Mouse (Mus musculus) T-helper 17 cell (primary cell): ENCODE data around the gene Ctrl.

ENCODE experiments used
- in situ Hi-C, 2 experiments: fragments of 300-600 bp; cut with MboI, MseI; formaldehyde crosslinking; loops; 1 replicate in 1 of 2; 2 replicates in 1 of 2; pipeline ENCODE4 v1.15.1; 2025; ENCODE audit warnings: high pct_unique_total_duplicates in 2 of 2

The Ctrl gene

GRCm38 (mm10) chr8:105937496-105938305 is 4.0 kb upstream of the Ctrl start:
- in situ Hi-C loops: loop anchor here in 1 of 2 experiments (5.0 kb wide), 1 partner anchor 225 kb away; no protein-coding TSS in a partner anchor

- in situ Hi-C loops: loop anchor here in 1 of 2 experiments (5.0 kb wide), 1 partner anchor 225 kb away; no protein-coding TSS in a partner anchor
Measured at GRCm38 (mm10) chr8:105936866-105937475, 3.3 kb upstream of the Ctrl start.

DNA sequence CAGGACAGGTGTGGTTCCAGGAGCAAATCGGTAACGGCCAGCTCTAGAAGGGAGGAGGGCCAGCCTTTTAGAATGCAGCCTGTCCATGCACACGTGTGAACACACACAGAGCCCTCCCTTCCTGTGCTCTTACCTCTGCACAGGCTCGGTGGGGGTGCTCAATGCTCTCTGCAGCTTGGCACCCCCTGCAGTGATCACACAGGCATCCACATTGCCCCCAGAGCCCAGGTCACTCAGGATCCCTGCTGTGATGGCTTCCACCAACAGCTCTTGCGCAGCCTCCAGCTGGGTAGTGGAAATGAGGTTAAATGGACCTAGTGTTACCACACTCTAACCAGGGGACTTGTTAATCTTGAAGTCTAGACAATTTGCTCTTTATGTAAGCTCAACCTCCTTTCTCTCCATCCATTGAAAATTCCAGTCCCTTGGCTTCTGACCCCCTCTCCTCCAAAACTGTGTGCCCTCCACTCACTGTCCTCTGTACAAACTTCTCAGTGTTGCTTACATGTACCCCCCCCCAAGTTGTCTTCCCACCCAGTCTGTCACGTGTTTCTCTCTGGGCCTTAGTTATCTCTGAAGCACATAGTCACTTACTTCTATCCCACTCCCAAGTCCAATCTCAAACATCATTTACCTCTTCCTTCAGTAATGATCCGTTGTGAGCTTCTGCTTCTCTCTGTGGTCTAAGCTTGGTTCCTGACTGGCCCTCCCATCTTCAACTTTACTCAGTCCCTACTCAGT is 2.4 kb upstream of the Ctrl start:
- in situ Hi-C loops: loop anchor here in 1 of 2 experiments (5.0 kb wide), 1 partner anchor 224 kb away; no protein-coding TSS in a partner anchor

- in situ Hi-C loops: loop anchor here in 1 of 2 experiments (5.0 kb wide), 1 partner anchor 223 kb away; no protein-coding TSS in a partner anchor
Measured at GRCm38 (mm10) chr8:105935105-105935504, 1.4 kb upstream of the Ctrl start.

- in situ Hi-C loops: loop anchor here (5.0 kb wide), 2 partner anchors 45 to 220 kb away; no protein-coding TSS in a partner anchor
Measured at GRCm38 (mm10) chr8:105932525-105932924, 1.1 kb downstream of the Ctrl start.

GRCm38 (mm10) chr8:105931271-105931670 is 2.4 kb downstream of the Ctrl start:
- in situ Hi-C loops: loop anchor here (5.0 kb wide), 2 partner anchors 44 to 219 kb away; no protein-coding TSS in a partner anchor

- in situ Hi-C loops: loop anchor here (5.0 kb wide), 2 partner anchors 43 to 218 kb away; no protein-coding TSS in a partner anchor
Measured at GRCm38 (mm10) chr8:105930602-105931001, 3.1 kb downstream of the Ctrl start.

- in situ Hi-C loops: no loop called here
Measured at GRCm38 (mm10) chr8:105925123-105925522, 8.5 kb downstream of the Ctrl start.

GRCm38 (mm10) chr8:105919390-105919789 is 14.3 kb downstream of the Ctrl start:
- in situ Hi-C loops: no loop called here

DNA sequence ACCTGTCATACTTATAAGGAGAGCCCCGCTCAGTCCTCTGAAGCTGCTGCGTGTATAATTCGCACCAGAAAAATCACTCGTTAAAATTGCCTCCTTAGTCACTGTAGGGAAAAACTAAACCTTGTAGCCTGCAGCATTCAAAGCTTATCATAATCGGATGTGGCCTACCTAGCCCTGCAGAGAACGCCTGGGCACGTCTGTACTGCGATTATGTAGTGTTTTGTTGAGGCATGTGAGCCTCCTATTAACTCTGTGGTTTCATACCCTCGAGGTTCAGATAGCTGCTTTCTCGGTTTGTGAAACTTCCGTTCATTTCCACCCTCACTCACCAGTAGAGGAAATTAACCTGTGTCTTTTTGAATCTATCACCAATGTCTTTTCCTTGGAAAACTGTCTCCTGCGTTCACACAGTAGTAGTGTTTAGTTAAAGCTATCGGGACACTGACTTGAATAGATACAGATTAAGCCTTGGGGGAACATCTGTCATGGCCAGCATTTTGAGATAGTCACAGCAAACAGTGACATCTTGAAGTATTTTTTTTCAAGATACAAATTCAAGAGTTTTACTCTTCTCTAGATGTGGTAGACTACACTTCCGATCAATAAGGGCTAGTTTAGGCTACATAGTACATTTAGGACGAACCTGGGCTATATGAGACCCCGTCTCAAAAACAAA is 32.6 kb downstream of the Ctrl start:
- in situ Hi-C loops: no loop called here

DNA sequence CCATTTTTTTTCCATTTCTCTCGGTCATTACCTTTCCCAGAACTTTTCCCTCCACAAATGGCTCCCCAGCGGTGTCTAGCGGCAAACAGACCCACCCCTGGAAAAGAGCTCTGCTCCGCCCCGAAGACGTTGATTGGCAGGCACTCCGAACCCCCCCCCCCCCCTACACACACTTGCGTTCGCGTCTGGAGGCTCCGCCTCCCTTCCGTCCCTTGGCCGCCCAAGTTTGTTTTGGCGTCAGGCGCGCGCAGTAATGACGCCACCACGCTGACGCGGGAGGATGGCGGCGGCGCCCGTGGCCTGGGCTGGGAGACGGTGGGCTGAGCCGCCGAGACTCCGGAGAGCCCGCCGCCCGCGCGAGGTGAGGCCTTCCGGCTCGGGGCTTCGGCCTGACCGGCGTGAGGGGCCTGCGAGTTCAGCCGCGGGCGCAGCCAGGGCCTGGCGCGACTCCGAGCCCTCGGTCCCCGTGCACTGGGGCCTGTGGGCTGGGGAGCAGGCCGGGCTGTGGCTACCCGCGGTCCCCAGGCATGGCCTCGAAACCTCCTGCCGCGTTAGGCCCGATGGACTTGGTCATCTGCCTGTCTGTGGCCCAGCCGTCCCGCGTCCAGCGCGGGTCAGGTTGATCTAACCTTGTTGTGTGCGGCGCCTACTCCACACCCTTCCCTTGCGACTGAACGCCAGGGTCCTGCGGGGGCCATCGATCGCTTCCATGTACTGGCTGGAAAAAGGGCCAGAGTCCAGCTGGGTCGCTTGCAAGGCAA is 33.3 kb downstream of the Ctrl start, which contains the start of gene Pskh1:
Gene Pskh1, plus strand, starts transcription at position 262 of the 761 bp plus-strand sequence.
- in situ Hi-C loops: no loop called here

DNA sequence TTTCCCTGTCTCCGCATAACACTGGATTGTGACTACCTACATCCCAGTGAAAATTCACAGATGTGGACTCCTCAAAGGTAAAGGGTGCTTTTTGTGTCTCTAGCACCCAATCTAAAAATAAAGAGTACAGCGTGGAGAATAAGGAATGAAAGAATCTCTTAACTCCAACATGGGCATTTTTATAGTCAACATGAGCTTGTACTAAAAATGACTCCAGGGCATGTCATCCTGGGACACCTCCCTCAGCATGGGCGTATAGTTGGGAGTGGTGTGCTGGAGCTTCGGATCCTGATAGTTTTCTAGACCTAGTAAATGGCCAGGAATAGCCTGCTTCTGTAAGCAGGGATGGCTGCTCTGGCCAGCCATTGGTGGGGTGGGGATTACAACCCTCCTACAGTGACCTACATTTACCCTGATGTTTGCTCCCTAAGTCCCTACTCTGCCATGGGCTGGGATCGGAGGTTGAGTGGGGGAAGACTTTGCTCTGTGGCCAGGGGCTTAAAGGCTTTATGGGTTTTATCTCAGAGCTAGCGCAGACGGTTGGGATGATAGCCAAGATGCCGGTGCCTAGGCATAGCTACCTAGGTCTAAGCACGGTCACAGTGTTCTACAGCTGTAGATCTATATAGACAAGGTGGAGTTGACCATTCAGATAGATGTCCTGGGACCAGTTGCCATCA is 35.7 kb downstream of the Ctrl start:
- in situ Hi-C loops: no loop called here

- in situ Hi-C loops: no loop called here
Measured at GRCm38 (mm10) chr8:105893339-105893738, 40.3 kb downstream of the Ctrl start, which contains the start of gene Nrn1l. TSS of gene Nrn1l (plus strand) at chr8:105893567.

DNA sequence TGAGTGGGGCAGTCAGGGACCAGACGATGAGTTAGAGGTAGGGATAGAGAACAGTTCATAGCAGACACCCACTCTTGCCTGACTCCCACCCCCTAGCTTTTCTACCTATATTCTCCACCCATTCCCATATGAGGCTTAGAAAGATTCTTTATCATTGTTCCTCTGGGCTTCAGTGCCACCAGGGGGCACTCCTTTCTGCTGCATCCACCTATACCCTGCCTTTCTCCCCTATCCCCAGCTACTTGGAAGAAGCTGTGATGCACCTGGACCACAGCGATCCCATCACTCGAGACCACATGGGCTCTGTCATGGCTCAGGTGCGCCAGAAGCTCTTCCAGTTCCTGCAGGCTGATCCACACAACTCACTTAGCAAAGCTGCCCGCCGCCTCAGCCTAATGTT is 41.2 kb downstream of the Ctrl start:
- in situ Hi-C loops: no loop called here

DNA sequence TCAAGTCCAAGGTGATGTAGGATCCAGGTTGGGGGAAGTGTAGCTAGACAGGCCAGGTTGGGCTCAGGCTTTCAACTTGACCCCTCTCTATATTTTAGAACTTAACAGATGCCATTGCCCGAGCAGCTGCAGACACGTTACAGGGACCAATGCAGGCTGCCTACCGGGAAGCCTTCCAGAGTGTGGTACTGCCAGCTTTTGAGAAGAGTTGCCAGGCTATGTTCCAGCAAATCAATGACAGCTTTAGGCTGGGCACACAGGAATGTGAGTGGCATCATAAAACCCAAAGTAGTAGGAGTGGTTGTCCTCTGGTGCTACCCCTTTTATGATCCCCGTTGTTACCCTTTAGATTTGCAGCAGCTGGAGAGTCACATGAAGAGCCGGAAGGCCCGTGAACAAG is 42.8 kb downstream of the Ctrl start:
- in situ Hi-C loops: no loop called here

DNA sequence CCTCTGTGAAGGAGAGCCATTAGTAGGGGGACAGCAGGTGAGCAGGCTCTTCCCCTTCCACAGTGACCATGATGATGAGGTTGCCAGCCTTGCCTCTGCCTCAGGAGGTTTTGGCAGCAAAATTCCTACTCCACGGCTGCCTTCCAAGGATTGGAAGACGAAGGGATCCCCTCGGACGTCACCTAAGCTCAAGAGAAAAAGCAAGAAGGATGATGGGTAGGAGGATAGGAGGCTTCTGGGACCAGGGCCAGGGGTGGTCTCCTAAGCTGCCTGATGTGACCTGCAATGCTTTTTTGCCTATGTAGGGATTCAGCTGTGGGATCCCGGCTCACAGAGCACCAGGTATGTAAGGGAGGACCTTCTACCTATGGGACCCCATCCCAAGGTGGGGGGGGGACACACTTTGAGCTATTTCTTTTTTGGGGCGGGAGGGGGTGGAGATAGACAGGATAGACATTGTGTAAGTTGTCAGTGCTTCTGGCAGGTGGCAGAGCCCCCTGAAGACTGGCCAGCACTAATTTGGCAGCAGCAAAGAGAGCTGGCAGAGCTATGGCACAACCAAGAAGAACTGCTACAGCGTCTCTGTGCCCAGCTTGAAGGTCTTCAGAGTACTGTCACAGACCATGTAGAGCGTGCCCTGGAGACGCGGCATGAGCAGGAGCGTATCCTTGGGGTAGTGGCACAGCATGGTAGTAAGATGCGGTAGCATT is 43.8 kb downstream of the Ctrl start:
- in situ Hi-C loops: loop anchor here (5.0 kb wide), 1 partner anchor 42 kb away; the partner anchor contains the start of gene Ctrl (in 2 of the 2)
